Mouse (Mus musculus) right cerebral cortex, postnatal 4 days (tissue): Measurements from ENCODE around the gene Ipo4.

Experiments used
- DNase-seq: peaks from one replicate; pipeline ENCODE4 v3.0.0-alpha.2; 2022

Gene Ipo4

DNA sequence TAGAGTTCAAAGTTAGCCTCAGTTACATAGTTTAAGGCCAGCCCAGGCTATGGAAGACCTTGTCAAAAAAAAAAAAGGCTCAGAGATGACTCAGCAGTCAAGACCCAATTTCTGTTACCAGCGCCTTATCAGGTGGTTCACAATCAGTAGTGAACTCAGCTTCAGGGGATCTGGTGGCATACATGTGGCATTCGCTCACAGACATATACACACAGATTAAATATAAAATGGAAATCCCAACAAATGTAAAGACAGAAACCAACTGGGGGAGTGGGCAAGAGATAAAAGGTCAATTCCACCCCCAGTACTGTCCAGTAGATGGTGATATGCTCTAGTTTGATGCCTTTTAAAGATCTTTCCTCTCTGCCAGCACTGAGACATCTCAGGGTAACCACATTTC, 49.6 kb downstream of the Ipo4 start:
- DNase-seq = no peak

DNA sequence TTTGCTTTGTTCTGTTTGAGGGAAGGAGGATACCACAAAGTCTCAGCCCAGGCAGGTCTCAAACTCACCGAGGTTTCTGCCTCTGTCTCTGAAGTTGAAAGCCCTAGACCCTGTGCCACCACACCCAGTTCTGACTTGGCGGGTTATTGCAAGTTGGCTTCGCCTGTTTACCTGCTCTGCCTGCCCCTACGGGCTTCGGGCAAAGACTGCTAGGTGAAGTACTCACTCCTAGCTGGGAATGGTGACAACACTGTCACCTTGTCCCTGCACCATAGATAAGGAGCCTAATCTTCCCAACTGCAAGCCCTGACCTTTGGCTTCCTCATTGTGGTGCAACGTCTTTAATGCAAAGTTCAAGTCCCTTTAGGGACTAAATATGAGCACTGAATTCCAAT, 50.2 kb downstream of the Ipo4 start:
- DNase-seq = no peak

DNA sequence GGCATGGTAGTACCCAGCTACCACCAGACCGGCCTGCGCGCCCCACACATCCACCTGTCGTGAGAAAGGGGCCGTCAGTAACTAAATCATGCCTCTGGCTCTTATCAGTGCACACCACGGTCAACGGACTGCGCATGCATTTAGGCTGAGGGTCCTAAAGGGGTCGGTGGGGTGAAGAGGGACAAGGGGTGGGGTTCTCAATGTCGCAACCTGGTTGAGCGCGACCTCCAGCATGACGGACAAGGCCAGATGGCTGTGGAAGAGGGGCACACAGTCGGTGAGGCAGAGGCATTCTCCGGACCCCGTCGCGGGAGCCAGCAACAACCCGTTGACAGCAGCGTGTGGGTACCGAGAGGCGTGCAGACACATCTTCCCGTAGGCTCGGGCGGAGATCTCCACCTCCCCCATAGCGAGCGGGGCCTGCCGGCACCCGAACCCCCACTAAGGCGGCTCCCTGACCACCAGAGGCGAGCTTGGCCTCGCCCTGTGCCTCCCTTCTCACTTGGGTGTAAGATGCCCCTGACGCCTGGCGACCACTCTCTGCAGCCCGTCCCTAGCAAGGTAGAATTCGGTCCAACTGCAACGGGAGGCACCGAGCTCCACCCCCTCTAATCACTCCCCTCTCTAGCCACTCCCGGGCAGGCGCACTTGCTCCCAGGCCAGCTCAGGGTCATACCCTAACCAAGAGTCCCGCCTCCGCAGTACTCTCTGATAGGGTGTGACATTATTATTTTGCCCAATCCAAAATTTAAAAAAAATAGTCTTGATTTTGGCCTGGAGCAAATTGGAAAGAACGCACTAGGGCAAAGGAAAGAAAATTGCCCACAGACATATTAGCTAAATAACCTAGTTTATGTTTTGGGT, 50.8 kb downstream of the Ipo4 start, which contains the start of gene Emc9:
Gene Emc9 (minus strand): TSS at position 601 of the 864 bp plus-strand sequence.
- peak; percentile 46 for DNase-seq

- DNase-seq = no peak
Observed at GRCm38 (mm10) chr14:55584303-55584701, 51.5 kb downstream of the Ipo4 start.

GRCm38 (mm10) chr14:55581981-55582681, 53.6 kb downstream of the Ipo4 start:
- DNase-seq = no peak

DNA sequence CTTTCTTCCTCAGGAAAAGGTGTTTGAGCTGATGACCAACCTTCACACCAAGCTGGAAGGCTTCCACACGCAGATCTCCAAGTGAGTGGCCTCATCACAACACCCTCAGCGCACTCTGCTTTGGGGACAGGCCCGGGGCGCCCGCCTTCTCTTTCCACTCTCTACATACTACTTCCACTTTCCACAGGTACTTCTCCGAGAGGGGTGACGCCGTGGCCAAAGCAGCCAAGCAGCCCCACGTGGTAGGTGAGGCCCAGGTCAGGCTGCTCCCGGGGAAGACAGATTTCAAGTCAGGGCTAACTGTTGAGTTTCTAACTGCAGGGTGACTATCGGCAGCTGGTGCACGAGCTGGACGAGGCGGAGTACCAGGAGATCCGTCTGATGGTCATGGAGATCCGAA, 55.0 kb downstream of the Ipo4 start:
- DNase-seq = no peak

DNA sequence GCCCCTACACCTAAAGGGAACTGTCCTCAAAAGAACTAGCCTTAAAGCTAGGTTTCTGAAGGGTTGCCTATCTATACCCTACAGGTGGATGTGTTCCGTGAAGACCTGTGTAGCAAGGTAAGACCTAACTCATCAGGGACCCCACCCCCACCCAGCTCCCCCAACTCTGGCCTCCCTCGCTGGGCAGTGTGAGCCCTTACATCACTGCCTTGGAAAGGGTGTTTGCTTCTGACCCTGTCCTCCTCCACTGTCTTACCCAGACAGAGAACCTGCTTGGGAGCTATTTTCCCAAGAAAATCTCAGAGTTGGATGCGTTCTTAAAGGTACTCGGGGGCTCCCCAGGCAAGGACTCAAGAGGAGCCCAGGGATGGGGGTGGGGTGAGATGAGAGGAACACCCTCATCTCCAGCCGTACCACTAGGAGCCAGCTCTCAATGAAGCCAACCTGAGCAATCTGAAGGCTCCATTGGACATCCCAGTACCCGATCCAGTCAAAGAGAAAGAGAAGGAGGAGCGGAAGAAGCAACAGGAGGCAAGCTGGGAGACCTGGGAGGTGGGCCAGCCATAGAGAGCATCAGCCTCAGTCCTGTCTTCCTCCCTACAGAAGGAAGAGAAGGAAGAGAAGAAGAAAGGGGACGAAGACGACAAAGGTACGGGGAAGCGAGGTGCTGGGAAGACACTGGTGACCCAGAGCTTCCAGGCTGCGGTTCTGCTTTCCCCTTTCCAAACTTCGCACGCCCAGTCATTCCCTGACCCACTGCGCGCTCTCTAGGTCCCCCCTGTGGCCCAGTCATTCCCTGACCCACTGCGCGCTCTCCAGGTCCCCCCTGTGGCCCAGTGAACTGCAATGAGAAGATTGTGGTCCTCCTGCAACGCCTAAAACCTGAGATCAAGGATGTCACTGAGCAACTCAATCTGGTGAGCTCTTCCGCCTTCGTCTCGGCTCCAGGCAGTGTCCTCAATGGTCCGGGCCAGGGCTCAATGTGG, 56.0 kb downstream of the Ipo4 start:
- no peak for DNase-seq

- DNase-seq = peak; percentile 53
Observed at GRCm38 (mm10) chr14:55578668-55579269, 57.0 kb downstream of the Ipo4 start.

DNA sequence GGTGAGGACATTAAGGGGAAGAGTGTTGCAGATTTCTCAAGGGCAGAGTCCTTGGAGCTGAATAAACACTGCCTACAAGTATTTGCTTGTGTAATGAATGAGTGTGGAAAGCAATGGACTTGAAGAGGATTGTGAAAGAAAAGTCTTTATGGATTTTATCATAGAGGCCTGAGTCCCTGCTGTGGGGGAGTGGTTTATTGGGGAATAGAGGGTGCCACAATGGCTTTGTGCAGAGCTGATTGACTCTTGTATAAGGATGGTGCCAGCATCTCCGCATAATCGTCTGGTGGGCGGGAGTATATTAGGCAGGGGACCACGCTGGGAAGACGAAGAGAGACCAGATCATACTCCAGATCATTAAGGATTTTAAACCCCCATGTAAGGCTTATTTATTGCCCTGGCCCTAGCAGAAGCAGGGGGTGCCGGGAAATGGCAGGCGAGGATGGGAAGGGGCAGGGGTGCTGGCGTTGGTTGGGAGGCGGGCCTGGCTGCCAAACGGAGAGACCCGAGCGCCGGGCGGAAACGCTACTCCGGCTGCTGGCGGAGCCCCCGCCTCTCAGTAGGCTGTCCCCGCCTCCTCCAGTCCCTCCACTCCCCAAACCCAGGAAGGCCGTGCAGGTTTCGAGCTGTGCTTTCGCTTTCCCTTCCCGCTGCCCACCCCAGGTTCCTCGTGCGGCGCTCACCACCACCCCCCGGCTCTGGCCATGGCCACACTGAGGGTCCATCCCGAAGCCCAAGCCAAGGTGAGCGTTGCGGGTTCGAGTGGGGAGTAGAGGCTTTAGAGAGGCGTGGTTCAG, 57.7 kb downstream of the Ipo4 start, which contains the start of gene Psme1:
Gene Psme1 (plus strand): TSS at position 253 of the 797 bp plus-strand sequence.
- peak; percentile 82 for DNase-seq

- no peak for DNase-seq
Observed at GRCm38 (mm10) chr14:55576376-55576775, 59.4 kb downstream of the Ipo4 start.

- DNase-seq = no peak
Observed at GRCm38 (mm10) chr14:55575711-55576110, 60.0 kb downstream of the Ipo4 start.
